Mouse (Mus musculus) forebrain, embryonic 16.5 days (tissue): ENCODE measurements around the gene 4933424G06Rik. TPM values are rescaled to one million over a fixed set of nuclear protein-coding genes. Genes with fewer than 3 reads are reported as not detected.

Source experiments
- ATAC-seq: fragments of 200-750 bp; cut with Nextera tagmentation; 2 replicates; pipeline ENCODE4 v1.8.0; 2017; ENCODE audit warnings: mild to moderate bottlenecking, moderate library complexity
- H3K27ac ChIP-seq: fragments of 300-500 bp; sonication (generic); 2 replicates; pipeline ENCODE4 v1.5.1; 2014; ENCODE audit warnings: low read length, control low read depth
- H3K27me3 ChIP-seq: fragments of 300-500 bp; sonication (generic); replicated peaks from 2 replicates; pipeline ENCODE4 v1.6.1; 2014; ENCODE audit warnings: low read length; ENCODE audit not compliant: control insufficient read depth, insufficient read depth
- H3K36me3 ChIP-seq: fragments of 300-500 bp; sonication (generic); 2 replicates; pipeline ENCODE4 v1.6.1; 2014; ENCODE audit not compliant: control insufficient read depth, insufficient read depth
- H3K4me1 ChIP-seq: fragments of 300-500 bp; sonication (generic); replicated peaks from 2 replicates; pipeline ENCODE4 v1.6.1; 2014; ENCODE audit warnings: low read length; ENCODE audit not compliant: control insufficient read depth, insufficient read depth
- H3K4me2 ChIP-seq: fragments of 300-500 bp; sonication (generic); 2 replicates; pipeline ENCODE4 v1.6.1; 2014; ENCODE audit warnings: mild to moderate bottlenecking, low read length, control low read depth
- H3K4me3 ChIP-seq: fragments of 300-500 bp; sonication (generic); replicated peaks from 2 replicates; pipeline ENCODE4 v1.5.1; 2014; ENCODE audit warnings: mild to moderate bottlenecking, low read length, control low read depth
- H3K9ac ChIP-seq: fragments of 300-500 bp; sonication (generic); replicated peaks from 2 replicates; pipeline ENCODE4 v1.6.1; 2014; ENCODE audit warnings: low read depth, low read length, control low read depth
- H3K9me3 ChIP-seq: fragments of 300-500 bp; sonication (generic); 2 replicates; pipeline ENCODE4 v1.6.1; 2016; ENCODE audit warnings: low read length; ENCODE audit not compliant: control insufficient read depth
- WGBS: fragments of 180-500 bp; shearing (Covaris S2); extraction: QIAGEN DNeasy Blood & Tissue Kit; methylation state at CpG from one replicate; pipeline ENCODE4 v1.1.7; 2014; 5-methylcytosine and 5-hydroxymethylcytosine counted together
- polyA plus RNA-seq: library from polyadenylated mRNA; unstranded; fragments of >200 nt; fragmentation: Nextera tagmentation; extraction: Ambion mirVana; gene quantifications from 2 replicates; pipeline ENCODE4 v1.2.1, GENCODE M21; 2015

The 4933424G06Rik gene
- polyA plus RNA-seq, 1 experiment from 2014 or later = 0.77 TPM

- Histone ChIP-seq H3K27me3 (no peaks in the 10 kb centered on the region), H3K4me2 (no peak overlapping the region), H3K9me3 (no peaks in the 10 kb centered on the region), H3K9ac (no peak overlapping the region), H3K36me3 (no peaks in the 10 kb centered on the region), H3K4me3 (no peak overlapping the region), H3K27ac (no peak overlapping the region), H3K4me1 (no peaks in the 10 kb centered on the region)
- ATAC-seq = no peak
- WGBS = 34% methylated on average over 7 of the region's 7 CpGs
Measured at GRCm38 (mm10) chr1:36680893-36681292, 29.1 kb upstream of the 4933424G06Rik start.

- Histone ChIP-seq H3K27me3 (no peaks in the 10 kb centered on the region), H3K4me1 (no peaks in the 10 kb centered on the region), H3K9me3 (no peaks in the 10 kb centered on the region), H3K4me3 (no peak within 1 kb of the TSS), H3K27ac (0 out of 2 replicates have a peak within 1 kb of the TSS, but pooled peaks have one; percentile 43), H3K36me3 (no peaks in the 10 kb centered on the region), H3K4me2 (no peak within 1 kb of the TSS), H3K9ac (no peak within 1 kb of the TSS)
- ATAC-seq = no peak
- 94% methylated on average over 38 of the region's 39 CpGs for WGBS
Measured at GRCm38 (mm10) chr1:36682620-36683355, 27.2 kb upstream of the 4933424G06Rik start, which contains the start of gene Fam178b. Gene Fam178b (minus strand): TSS chr1:36683183.

- no peak overlapping the region for H3K9ac ChIP-seq
- H3K27me3 ChIP-seq = no peaks in the 10 kb centered on the region
- no peak overlapping the region for H3K4me2 ChIP-seq
- H3K4me1 ChIP-seq = no peaks in the 10 kb centered on the region
- H3K4me3 ChIP-seq = no peak overlapping the region
- no peaks in the 10 kb centered on the region for H3K36me3 ChIP-seq
- ATAC-seq = peak; percentile 85
- no peaks in the 10 kb centered on the region for H3K9me3 ChIP-seq
- 0 out of 2 replicates have a peak overlapping the region, but pooled peaks have one; percentile 43 for H3K27ac ChIP-seq
- 9% methylated on average over 13 of the region's 13 CpGs for WGBS
Measured at GRCm38 (mm10) chr1:36683810-36684467, 26.0 kb upstream of the 4933424G06Rik start.

GRCm38 (mm10) chr1:36690671-36691235 is 19.2 kb upstream of the 4933424G06Rik start:
- H3K27ac ChIP-seq = peak overlapping the region; percentile 25; the same call in 1 of the 2 replicates
- ATAC-seq = peak; percentile 37
- peak overlapping the region; percentile 50 for H3K4me3 ChIP-seq
- H3K9ac ChIP-seq = peak overlapping the region; percentile 47
- peaks cover 10% of the 10 kb centered on the region for H3K4me1 ChIP-seq
- H3K9me3 ChIP-seq = no peaks in the 10 kb centered on the region
- 66% methylated on average over 11 of the region's 11 CpGs for WGBS
- H3K4me2 ChIP-seq = peak overlapping the region; percentile 52
- H3K27me3 ChIP-seq = no peaks in the 10 kb centered on the region
- peaks cover 14% of the 10 kb centered on the region for H3K36me3 ChIP-seq

GRCm38 (mm10) chr1:36691271-36692155 is 18.4 kb upstream of the 4933424G06Rik start, which contains the start of gene Cox5b:
Gene Cox5b (plus strand): TSS chr1:36691449.
- Histone ChIP-seq H3K27me3 (no peaks in the 10 kb centered on the region), H3K9ac (peak within 1 kb of the TSS; percentile 71), H3K4me1 (peaks cover 10% of the 10 kb centered on the region), H3K36me3 (peaks cover 14% of the 10 kb centered on the region), H3K4me3 (peak within 1 kb of the TSS; percentile 50), H3K9me3 (no peaks in the 10 kb centered on the region), H3K27ac (peak within 1 kb of the TSS; percentile 25; the same call in 1 of the 2 replicates), H3K4me2 (peak within 1 kb of the TSS; percentile 82)
- ATAC-seq = peak; percentile 97
- 1% methylated on average over 68 of the region's 68 CpGs for WGBS

- H3K4me2 ChIP-seq = no peak overlapping the region
- no peak for ATAC-seq
- H3K9me3 ChIP-seq = no peaks in the 10 kb centered on the region
- WGBS = 88% methylated on average over 6 of the region's 6 CpGs
- peaks cover 21% of the 10 kb centered on the region for H3K36me3 ChIP-seq
- peaks cover 10% of the 10 kb centered on the region for H3K4me1 ChIP-seq
- no peak overlapping the region for H3K4me3 ChIP-seq
- no peaks in the 10 kb centered on the region for H3K27me3 ChIP-seq
- no peak overlapping the region for H3K27ac ChIP-seq
- H3K9ac ChIP-seq = no peak overlapping the region
Measured at GRCm38 (mm10) chr1:36694871-36695270, 15.1 kb upstream of the 4933424G06Rik start.

- Histone ChIP-seq H3K9ac (no peak overlapping the region), H3K27me3 (no peaks in the 10 kb centered on the region), H3K36me3 (peaks cover 22% of the 10 kb centered on the region), H3K27ac (no peak overlapping the region), H3K9me3 (no peaks in the 10 kb centered on the region), H3K4me1 (peaks cover 7% of the 10 kb centered on the region), H3K4me2 (no peak overlapping the region), H3K4me3 (no peak overlapping the region)
- 80% methylated on average over 6 of the region's 6 CpGs for whole genome bisulfite sequencing
- ATAC-seq = no peak
Measured at GRCm38 (mm10) chr1:36696411-36696810, 13.5 kb upstream of the 4933424G06Rik start.

- Histone ChIP-seq H3K27me3 (no peaks in the 10 kb centered on the region), H3K9me3 (no peaks in the 10 kb centered on the region), H3K4me3 (no peak overlapping the region), H3K4me2 (no peak overlapping the region), H3K36me3 (peaks cover 26% of the 10 kb centered on the region), H3K27ac (no peak overlapping the region), H3K9ac (no peak overlapping the region), H3K4me1 (peaks cover 5% of the 10 kb centered on the region)
- no peak for ATAC-seq
- WGBS = 77% methylated on average over 5 of the region's 5 CpGs
Measured at GRCm38 (mm10) chr1:36697030-36697429, 12.9 kb upstream of the 4933424G06Rik start.
